Mouse (Mus musculus): ENCODE measurements at regions not wholly inside any gene's neighbourhood (a gene's known extent, or its start where the extent isn't known, plus 50 kb on each side); places are given as distances from the start of the nearest gene placed in this dataset.

GRCm38 (mm10) chr11:112103252-112103651 lies 678.8 kb upstream of the Sox9 start:
- Histone ChIP-seq H3K36me3 (no peaks in the 10 kb centered on the region), H3K27ac (replicated peaks) (no peak overlapping the region), H3K4me3 (no peak overlapping the region), H3K27me3 (ENCODE audit: low read depth, poor library complexity, severe bottlenecking) (no peaks in the 10 kb centered on the region), H3K9me3 (replicated peaks) (no peaks in the 10 kb centered on the region), H3K4me1 (no peaks in the 10 kb centered on the region)
- no peak for DNase-seq (ENCODE audit: low spot score)
- 62% methylated on average over 2 of the region's 2 CpGs for WGBS

- H3K9me3 ChIP-seq (replicated peaks), result no peaks in the 10 kb centered on the region
- WGBS, result 81% methylated on average over 4 of the region's 4 CpGs
- DNase-seq (ENCODE audit: low spot score), result no peak
- no peaks in the 10 kb centered on the region for H3K36me3 ChIP-seq
- H3K4me1 ChIP-seq, result no peaks in the 10 kb centered on the region
- no peaks in the 10 kb centered on the region for H3K27me3 ChIP-seq (ENCODE audit: low read depth, poor library complexity, severe bottlenecking)
- H3K27ac ChIP-seq (replicated peaks), result no peak overlapping the region
- H3K4me3 ChIP-seq, result no peak overlapping the region
Observed at GRCm38 (mm10) chr11:112106891-112107290, 675.1 kb upstream of the Sox9 start.

GRCm38 (mm10) chr11:112107314-112107713 lies 674.7 kb upstream of the Sox9 start:
- WGBS, result 91% methylated on average over 7 of the region's 7 CpGs
- H3K27ac ChIP-seq (replicated peaks), result no peak overlapping the region
- no peak overlapping the region for H3K4me3 ChIP-seq
- no peaks in the 10 kb centered on the region for H3K9me3 ChIP-seq (replicated peaks)
- H3K4me1 ChIP-seq, result no peaks in the 10 kb centered on the region
- DNase-seq (ENCODE audit: low spot score), result no peak
- H3K36me3 ChIP-seq, result no peaks in the 10 kb centered on the region
- H3K27me3 ChIP-seq (ENCODE audit: low read depth, poor library complexity, severe bottlenecking), result no peaks in the 10 kb centered on the region

- H3K36me3 ChIP-seq, result no peaks in the 10 kb centered on the region
- no peak overlapping the region for H3K27ac ChIP-seq (replicated peaks)
- no peaks in the 10 kb centered on the region for H3K9me3 ChIP-seq (replicated peaks)
- no peak for DNase-seq (ENCODE audit: low spot score)
- H3K27me3 ChIP-seq (ENCODE audit: low read depth, poor library complexity, severe bottlenecking), result no peaks in the 10 kb centered on the region; the same call in 1 of the 2 replicates
- no peak overlapping the region for H3K4me3 ChIP-seq
- WGBS, result 93% methylated on average over 6 of the region's 6 CpGs
- H3K4me1 ChIP-seq, result no peaks in the 10 kb centered on the region
Observed at GRCm38 (mm10) chr11:112121026-112121425, 661.0 kb upstream of the Sox9 start.

GRCm38 (mm10) chr11:112121831-112122230 lies 660.2 kb upstream of the Sox9 start:
- Histone ChIP-seq H3K9me3 (replicated peaks) (no peaks in the 10 kb centered on the region), H3K27ac (replicated peaks) (no peak overlapping the region), H3K4me3 (no peak overlapping the region), H3K27me3 (ENCODE audit: low read depth, poor library complexity, severe bottlenecking) (no peaks in the 10 kb centered on the region; the same call in 1 of the 2 replicates), H3K36me3 (no peaks in the 10 kb centered on the region), H3K4me1 (no peaks in the 10 kb centered on the region)
- DNase-seq (ENCODE audit: low spot score), result no peak
- WGBS, result 73% methylated on average over 5 of the region's 5 CpGs

- DNase-seq (ENCODE audit: low spot score), result no peak
- Histone ChIP-seq H3K27ac (replicated peaks) (no peak overlapping the region), H3K9me3 (replicated peaks) (no peaks in the 10 kb centered on the region), H3K36me3 (no peaks in the 10 kb centered on the region), H3K4me1 (no peaks in the 10 kb centered on the region), H3K27me3 (ENCODE audit: low read depth, poor library complexity, severe bottlenecking) (peaks cover 29% of the 10 kb centered on the region), H3K4me3 (no peak overlapping the region)
- WGBS, result 88% methylated on average over 12 of the region's 12 CpGs
Observed at GRCm38 (mm10) chr11:112125249-112125933, 656.6 kb upstream of the Sox9 start.

GRCm38 (mm10) chr11:112130090-112130489 lies 651.9 kb upstream of the Sox9 start:
- H3K4me1 ChIP-seq, result no peaks in the 10 kb centered on the region
- no peaks in the 10 kb centered on the region for H3K36me3 ChIP-seq
- H3K4me3 ChIP-seq, result no peak overlapping the region
- no peak overlapping the region for H3K27ac ChIP-seq (replicated peaks)
- H3K27me3 ChIP-seq (ENCODE audit: low read depth, poor library complexity, severe bottlenecking), result peaks cover 73% of the 10 kb centered on the region
- WGBS, result 88% methylated on average over 4 of the region's 4 CpGs
- no peak for DNase-seq (ENCODE audit: low spot score)
- no peaks in the 10 kb centered on the region for H3K9me3 ChIP-seq (replicated peaks)

GRCm38 (mm10) chr11:112137401-112138020 lies 644.5 kb upstream of the Sox9 start:
- no peak overlapping the region for H3K27ac ChIP-seq (replicated peaks)
- WGBS, result 8% methylated on average over 8 of the region's 8 CpGs
- peaks cover 86% of the 10 kb centered on the region for H3K27me3 ChIP-seq (ENCODE audit: low read depth, poor library complexity, severe bottlenecking)
- peak; percentile 41 for DNase-seq (ENCODE audit: low spot score)
- no peak overlapping the region for H3K4me3 ChIP-seq
- no peaks in the 10 kb centered on the region for H3K36me3 ChIP-seq
- peaks cover 26% of the 10 kb centered on the region for H3K4me1 ChIP-seq
- no peaks in the 10 kb centered on the region for H3K9me3 ChIP-seq (replicated peaks)

- Histone ChIP-seq H3K27me3 (ENCODE audit: low read depth, poor library complexity, severe bottlenecking) (peaks cover 86% of the 10 kb centered on the region), H3K27ac (replicated peaks) (no peak overlapping the region), H3K9me3 (replicated peaks) (no peaks in the 10 kb centered on the region), H3K36me3 (no peaks in the 10 kb centered on the region), H3K4me3 (no peak overlapping the region), H3K4me1 (peaks cover 26% of the 10 kb centered on the region)
- WGBS, result 85% methylated on average over 9 of the region's 9 CpGs
- no peak for DNase-seq (ENCODE audit: low spot score)
Observed at GRCm38 (mm10) chr11:112140058-112140457, 642.0 kb upstream of the Sox9 start.

- WGBS, result 82% methylated on average over 4 of the region's 4 CpGs
- no peak overlapping the region for H3K4me3 ChIP-seq
- peaks cover 26% of the 10 kb centered on the region for H3K4me1 ChIP-seq
- peaks cover 86% of the 10 kb centered on the region for H3K27me3 ChIP-seq (ENCODE audit: low read depth, poor library complexity, severe bottlenecking)
- no peak overlapping the region for H3K27ac ChIP-seq (replicated peaks)
- no peaks in the 10 kb centered on the region for H3K9me3 ChIP-seq (replicated peaks)
- no peaks in the 10 kb centered on the region for H3K36me3 ChIP-seq
- no peak for DNase-seq (ENCODE audit: low spot score)
Observed at GRCm38 (mm10) chr11:112140495-112140894, 641.5 kb upstream of the Sox9 start.

GRCm38 (mm10) chr11:112140912-112141311 lies 641.1 kb upstream of the Sox9 start:
- no peak for DNase-seq (ENCODE audit: low spot score)
- no peak overlapping the region for H3K27ac ChIP-seq (replicated peaks)
- no peaks in the 10 kb centered on the region for H3K36me3 ChIP-seq
- no peaks in the 10 kb centered on the region for H3K9me3 ChIP-seq (replicated peaks)
- no peak overlapping the region for H3K4me3 ChIP-seq
- peaks cover 26% of the 10 kb centered on the region for H3K4me1 ChIP-seq
- 83% methylated on average over 9 of the region's 9 CpGs for WGBS
- H3K27me3 ChIP-seq (ENCODE audit: low read depth, poor library complexity, severe bottlenecking), result peaks cover 82% of the 10 kb centered on the region

- DNase-seq (ENCODE audit: low spot score), result no peak
- H3K27ac ChIP-seq (replicated peaks), result no peak overlapping the region
- H3K36me3 ChIP-seq, result no peaks in the 10 kb centered on the region
- H3K9me3 ChIP-seq (replicated peaks), result no peaks in the 10 kb centered on the region
- 90% methylated on average over 3 of the region's 3 CpGs for WGBS
- H3K27me3 ChIP-seq (ENCODE audit: low read depth, poor library complexity, severe bottlenecking), result peaks cover 11% of the 10 kb centered on the region; the same call in 1 of the 2 replicates
- peaks cover 9% of the 10 kb centered on the region for H3K4me1 ChIP-seq
- no peak overlapping the region for H3K4me3 ChIP-seq
Observed at GRCm38 (mm10) chr11:112152051-112152450, 630.0 kb upstream of the Sox9 start.

GRCm38 (mm10) chr11:112153198-112153597 lies 628.8 kb upstream of the Sox9 start:
- Histone ChIP-seq H3K4me3 (no peak overlapping the region), H3K9me3 (replicated peaks) (no peaks in the 10 kb centered on the region), H3K4me1 (peaks cover 9% of the 10 kb centered on the region), H3K27me3 (ENCODE audit: low read depth, poor library complexity, severe bottlenecking) (peaks cover 11% of the 10 kb centered on the region; the same call in 1 of the 2 replicates), H3K27ac (replicated peaks) (no peak overlapping the region), H3K36me3 (no peaks in the 10 kb centered on the region)
- 96% methylated on average over 5 of the region's 5 CpGs for WGBS
- DNase-seq (ENCODE audit: low spot score), result no peak

Data from midbrain, embryonic 10.5 days (tissue).